Mouse (Mus musculus): ENCODE data around the gene Tomm5. TPM values are rescaled to one million over a fixed set of nuclear protein-coding genes. Genes with fewer than 3 reads are reported as not detected.
A peak's percentile ranks its signal among the peaks of the same experiment; 100 is the strongest.
"Not testable (repeated sequence)": the region's sequence is repeated elsewhere in the genome, so short reads cannot be mapped to it uniquely, and the experiment has no call there.

Tomm5 gene
- 10 to 100 TPM; 65.4 to 66.6 TPM for total RNA-seq (2021)
- long read RNA-seq, transcript Tomm5-204 (2 exons, 639 nt), result major isoform, 31 of 32 reads
- long read RNA-seq, partial matches to known transcripts, result 1 of 32 reads
- long read RNA-seq, other reads (novel, unspliced or antisense), result 0 of 32 reads

DNA sequence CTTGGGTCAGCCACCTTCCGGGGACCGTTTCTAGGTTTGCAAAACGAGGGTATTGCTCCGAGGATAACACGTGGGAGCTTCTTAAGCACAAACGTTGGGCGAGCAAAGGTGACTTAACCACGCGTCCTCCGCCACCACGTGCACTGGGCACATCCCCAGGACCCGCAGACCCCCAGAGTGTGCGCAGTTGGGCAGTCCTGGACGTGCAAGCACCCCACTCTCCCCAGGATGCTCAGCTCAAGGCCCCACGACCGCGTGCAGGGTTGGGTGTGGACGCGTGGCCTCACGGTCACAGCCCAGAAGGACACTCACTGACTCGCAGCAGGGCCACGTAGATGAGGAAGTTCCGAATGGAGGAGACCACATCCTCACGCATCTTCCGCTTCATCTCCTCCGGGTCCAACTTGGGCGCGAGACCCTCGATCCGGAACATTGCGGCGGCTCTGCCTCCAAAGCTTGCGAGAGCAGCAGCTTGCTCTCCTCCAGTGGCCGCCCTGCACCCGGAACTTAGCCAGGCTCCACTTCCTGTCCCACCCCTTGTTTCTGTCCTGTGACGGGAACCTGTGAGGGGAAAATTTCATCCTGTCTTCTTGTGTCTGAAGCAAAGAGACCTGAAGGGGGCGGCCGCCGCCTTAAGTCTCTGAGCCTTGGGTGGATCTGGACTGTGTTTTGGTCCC, at the start of gene Tomm5:
Tomm5 (minus strand) TSS at position 514 of the 677 bp plus-strand sequence.
- DNase-seq (ENCODE audit: low spot score in 2 of 2), result peak; percentile 91 to 96

GRCm38 (mm10) chr4:45156433-45156832, 48.5 kb upstream of the Tomm5 start:
- peak; percentile 16 to 63 for DNase-seq (ENCODE audit: low spot score in 2 of 2)

DNA sequence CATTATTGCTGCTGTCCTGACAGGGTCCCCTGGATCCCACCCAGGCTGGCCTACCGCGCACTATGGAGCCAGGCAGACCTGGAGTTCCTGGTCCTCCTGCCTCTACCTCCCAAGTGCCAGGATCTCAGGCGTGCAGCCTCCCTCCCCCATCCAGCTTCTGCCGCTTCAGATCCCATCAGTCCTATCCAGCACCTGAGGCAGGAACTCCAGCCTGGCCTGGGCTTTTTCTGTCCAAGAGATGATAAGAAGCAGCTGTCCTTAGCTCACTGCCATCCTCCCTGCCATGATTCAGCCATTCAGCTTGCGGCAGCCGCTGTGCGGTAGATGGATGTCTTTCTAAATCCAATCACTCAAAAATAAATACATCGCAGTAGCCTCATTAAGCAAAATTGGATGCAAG, 35.1 kb upstream of the Tomm5 start:
- peak in 1 of 2 experiments; percentile 11 for DNase-seq (ENCODE audit: low spot score in 2 of 2)

DNA sequence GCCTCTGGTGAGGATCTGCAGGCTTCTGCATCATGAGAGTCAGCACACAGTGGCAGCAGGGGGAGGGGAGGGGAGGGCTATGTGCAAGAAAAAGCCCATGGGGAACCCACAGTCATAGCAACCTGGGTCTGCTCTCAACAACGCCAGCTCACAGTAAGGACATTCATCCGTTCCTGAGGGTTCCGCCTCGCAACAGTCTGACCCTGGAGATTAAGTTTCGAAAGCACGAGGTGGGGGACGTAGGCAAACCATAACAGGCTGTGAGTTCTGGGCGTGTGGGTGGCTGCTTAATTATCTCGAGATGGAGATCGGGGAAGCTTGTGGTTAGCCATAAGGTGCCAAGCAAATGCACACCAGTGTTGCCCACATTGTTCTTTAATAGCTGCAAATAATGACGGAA, 34.5 kb upstream of the Tomm5 start:
- peak; percentile 43 to 71 for DNase-seq (ENCODE audit: low spot score in 2 of 2)

- peak in 1 of 2 experiments; percentile 10 for DNase-seq (ENCODE audit: low spot score in 2 of 2)
Measured at GRCm38 (mm10) chr4:45141835-45142234, 33.9 kb upstream of the Tomm5 start.

GRCm38 (mm10) chr4:45137636-45138035, 29.7 kb upstream of the Tomm5 start:
- DNase-seq (ENCODE audit: low spot score in 2 of 2), result no peak

- DNase-seq (ENCODE audit: low spot score in 2 of 2), result no peak
Measured at GRCm38 (mm10) chr4:45134471-45134870, 26.6 kb upstream of the Tomm5 start.

DNA sequence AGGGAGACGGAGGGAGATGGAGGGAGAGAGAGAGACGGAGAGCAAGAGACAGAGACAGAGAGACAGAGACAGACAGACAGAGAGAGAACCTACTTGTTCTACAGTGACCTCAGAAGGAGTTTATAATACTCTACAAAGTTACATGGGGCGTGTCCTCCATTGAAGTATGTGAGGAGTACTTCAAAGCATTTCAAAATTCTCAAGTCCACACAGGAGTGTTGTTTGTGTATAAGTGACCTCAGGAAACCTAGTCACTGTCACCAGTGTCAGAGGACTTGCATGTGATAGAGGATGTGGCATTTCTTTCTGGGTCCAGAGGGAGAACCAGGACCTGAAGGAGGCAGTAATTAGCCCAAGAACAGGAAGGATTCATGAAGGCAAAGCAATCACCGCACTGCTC, 23.1 kb upstream of the Tomm5 start:
- no peak for DNase-seq (ENCODE audit: low spot score in 2 of 2)

DNA sequence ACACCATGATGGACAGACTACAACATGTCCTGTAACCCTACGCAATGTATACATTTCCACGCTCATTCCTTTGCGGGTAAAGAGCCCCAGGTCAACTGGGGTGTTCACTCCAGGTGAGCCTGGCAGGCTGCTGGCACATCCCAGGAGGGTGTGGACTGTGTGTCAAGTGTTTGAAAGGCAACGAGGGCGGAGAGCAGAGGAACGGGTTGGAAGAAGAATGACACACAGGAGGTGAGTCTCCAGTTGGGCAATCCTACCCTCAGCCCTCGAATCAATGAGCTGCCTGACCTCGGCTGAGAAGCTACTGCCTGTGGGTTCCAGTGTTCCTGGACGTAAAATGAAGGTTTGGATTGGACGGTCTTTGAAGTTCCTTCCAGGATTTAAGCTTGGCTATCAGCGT, 13.4 kb upstream of the Tomm5 start:
- no peak for DNase-seq (ENCODE audit: low spot score in 2 of 2)

DNA sequence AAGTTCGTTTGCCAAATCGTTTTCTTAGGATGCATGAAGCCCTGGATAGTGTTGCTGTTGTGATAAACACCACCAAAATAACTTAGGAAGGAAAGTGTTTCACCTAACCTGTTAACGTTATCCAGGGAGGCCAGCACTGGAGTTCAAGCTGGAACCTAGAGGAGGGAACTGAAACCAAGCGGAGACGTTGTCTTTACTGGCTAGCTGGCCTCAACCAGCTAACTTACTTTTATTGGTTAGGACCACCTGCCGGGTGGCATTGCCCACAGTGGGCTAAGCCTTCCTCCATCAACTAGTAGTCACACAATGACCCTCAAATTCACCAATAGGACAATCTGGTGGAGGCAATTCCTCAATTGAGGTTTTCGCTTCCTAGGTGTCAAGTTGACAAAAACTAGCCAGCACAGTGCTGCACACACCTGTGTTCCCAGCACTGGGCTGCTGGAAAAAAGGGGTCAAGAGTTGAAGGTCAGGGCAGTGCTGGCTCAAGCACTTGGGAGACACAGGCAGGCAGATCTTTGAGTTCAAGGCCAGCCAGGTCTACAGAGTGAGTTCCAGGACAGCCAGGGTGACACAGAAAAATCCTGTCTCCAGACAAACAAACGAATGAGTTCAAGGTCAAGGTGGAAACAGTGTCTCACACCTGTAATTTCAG, 669 bp upstream of the Tomm5 start:
- no peak for DNase-seq (ENCODE audit: low spot score in 2 of 2)

- no peak for DNase-seq (ENCODE audit: low spot score in 2 of 2)
Measured at GRCm38 (mm10) chr4:45107066-45107465, 848 bp downstream of the Tomm5 start.

DNA sequence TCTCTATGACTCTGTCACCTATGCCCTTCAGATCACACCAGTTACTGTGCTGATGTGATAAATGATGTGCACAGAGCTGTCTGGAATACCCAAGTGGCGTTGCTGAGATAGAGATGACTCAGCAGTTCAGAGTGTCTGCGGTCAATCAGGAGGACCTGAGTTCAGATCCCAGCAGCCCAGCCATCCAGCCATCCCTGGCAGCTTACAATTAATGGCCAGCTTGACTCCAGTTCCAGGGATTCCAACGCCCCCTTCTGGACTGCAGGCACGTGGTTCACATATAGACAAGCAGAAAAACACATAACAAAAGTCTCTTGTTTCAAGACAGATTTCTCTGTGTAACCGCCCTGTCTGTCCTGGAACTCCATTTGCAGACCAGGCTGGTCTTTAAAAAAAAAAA, 1.5 kb downstream of the Tomm5 start:
- no peak for DNase-seq (ENCODE audit: low spot score in 2 of 2)

- peak; percentile 49 to 80 for DNase-seq (ENCODE audit: low spot score in 2 of 2)
Measured at GRCm38 (mm10) chr4:45097198-45097872, 10.6 kb downstream of the Tomm5 start.

DNA sequence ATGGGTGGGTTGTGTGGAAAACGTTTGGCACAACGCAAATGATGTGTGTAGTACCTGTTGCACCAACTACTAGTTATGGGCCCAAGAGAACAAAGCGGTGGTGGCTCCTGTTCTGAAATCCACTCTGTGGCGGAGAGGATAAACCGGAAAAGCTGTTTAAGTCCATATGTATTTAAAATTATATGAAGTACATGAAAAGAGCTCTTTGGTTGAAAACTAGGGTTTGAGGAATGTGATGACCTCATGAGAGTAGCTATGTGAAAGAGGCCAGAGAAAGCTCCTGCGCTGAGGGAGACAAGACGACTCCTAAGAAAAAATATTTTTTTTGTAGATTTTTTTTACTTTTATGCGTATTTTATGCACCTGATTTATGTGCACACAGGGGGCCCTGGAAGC, 23.0 kb downstream of the Tomm5 start:
- DNase-seq (ENCODE audit: low spot score in 2 of 2), result no peak

- peak; percentile 89 to 92 for DNase-seq (ENCODE audit: low spot score in 2 of 2)
Measured at GRCm38 (mm10) chr4:45084021-45084894, 23.7 kb downstream of the Tomm5 start, which contains the start of gene Fbxo10. Gene Fbxo10 (minus strand): TSS chr4:45084604.

GRCm38 (mm10) chr4:45083487-45083886, 24.4 kb downstream of the Tomm5 start:
- DNase-seq (ENCODE audit: low spot score in 2 of 2), result peak; percentile 45 to 73

- peak in 1 of 2 experiments; percentile 20 for DNase-seq (ENCODE audit: low spot score in 2 of 2)
Measured at GRCm38 (mm10) chr4:45082951-45083350, 25.0 kb downstream of the Tomm5 start.

DNA sequence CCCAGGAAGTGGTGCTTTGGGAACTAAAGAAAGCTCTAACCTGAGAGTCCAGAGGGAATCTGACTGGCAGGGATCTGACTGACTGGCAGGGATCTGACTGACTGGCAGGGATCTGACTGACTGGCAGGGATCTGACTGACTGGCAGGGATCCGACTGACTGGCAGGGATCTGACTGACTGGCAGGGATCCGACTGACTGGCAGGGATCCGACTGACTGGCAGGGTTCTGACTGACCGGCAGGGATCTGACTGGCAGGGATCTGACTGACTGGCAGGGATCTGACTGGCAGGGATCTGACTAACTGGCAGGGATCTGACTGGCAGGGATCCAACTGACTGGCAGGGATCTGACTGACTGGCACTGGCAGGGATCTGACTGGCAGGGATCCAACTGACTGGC, 26.9 kb downstream of the Tomm5 start:
- not testable (repeated sequence) for DNase-seq (ENCODE audit: low spot score in 2 of 2)

DNA sequence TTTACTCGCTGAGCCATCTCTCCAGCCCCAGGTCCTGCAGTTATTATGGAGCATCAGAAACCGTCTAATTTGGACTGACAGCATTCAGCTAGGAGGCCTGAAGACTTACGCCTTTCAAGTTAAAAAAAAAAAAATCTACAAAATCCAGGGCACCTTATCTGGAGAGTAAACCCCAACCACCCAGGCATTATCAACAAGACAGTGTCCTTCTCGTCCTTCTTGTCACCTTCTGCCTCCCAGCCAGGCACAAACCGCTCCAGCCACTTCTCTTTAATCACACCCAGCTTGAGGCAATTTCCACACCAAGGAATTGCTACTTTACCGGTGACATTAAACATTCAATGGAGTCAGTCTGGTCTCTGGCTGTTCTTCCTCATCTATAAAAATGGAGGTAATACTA, 34.4 kb downstream of the Tomm5 start:
- DNase-seq (ENCODE audit: low spot score in 2 of 2), result no peak

- DNase-seq (ENCODE audit: low spot score in 2 of 2), result no peak
Measured at GRCm38 (mm10) chr4:45072261-45072973, 35.5 kb downstream of the Tomm5 start.
